Mouse (Mus musculus): Measurements from ENCODE around the gene Hpf1.

GRCm38 (mm10) chr8:60883419-60884137 is 6.6 kb upstream of the Hpf1 start:
- TF ChIP-seq POLR2A (IDR thresholded peaks at IDR 0.05; ENCODE audit: low read depth, low read length), result no peak
- TF ChIP-seq CTCF (IDR thresholded peaks at IDR 0.05; ENCODE audit: extremely low read depth, insufficient read length, insufficient replicate concordance, low read depth, low read length), result no peak

All from small intestine, adult 2 months (tissue).